Mouse (Mus musculus) MEL (cell line): Measurements from ENCODE around the gene Zfp108. TPM values are rescaled to one million over a fixed set of nuclear protein-coding genes. Genes with fewer than 3 reads are reported as not detected.

Experiments used
- DNase-seq: peaks from one replicate; pipeline ENCODE4 v3.0.0; 2011; ENCODE audit warnings: low read depth, low spot score
- H3K27ac ChIP-seq: 2 replicates; pipeline ENCODE4 v1.5.1; 2012; ENCODE audit warnings: low read depth, mild to moderate bottlenecking, control low read depth, low read length, moderate library complexity; ENCODE audit not compliant: control insufficient read depth
- H3K27me3 ChIP-seq, 2 experiments: fragments of 150-350 bp in 1 of 2; sonication (generic) in 1 of 2; 2 replicates each; pipeline ENCODE4 v1.6.1; 2012; ENCODE audit warnings: low read length in 2 of 2, mild to moderate bottlenecking in 2 of 2, improper control_type of control experiment in 1 of 2, moderate library complexity in 1 of 2; ENCODE audit not compliant: insufficient read depth in 2 of 2, control insufficient read depth in 1 of 2
- H3K36me3 ChIP-seq, 2 experiments: 2 replicates each; pipeline ENCODE4 v1.6.1; 2012 to 2014; ENCODE audit warnings: low read length in 2 of 2, improper control_type of control experiment in 1 of 2, inconsistent platforms in 1 of 2, mild to moderate bottlenecking in 1 of 2; ENCODE audit not compliant: insufficient read depth in 2 of 2, control insufficient read depth in 1 of 2
- H3K4me1 ChIP-seq, 2 experiments: fragments of 150-350 bp in 1 of 2; sonication (generic) in 1 of 2; 2 replicates each; pipeline ENCODE4 v1.6.1; 2012; ENCODE audit warnings: low read length in 2 of 2, improper control_type of control experiment in 1 of 2, mild to moderate bottlenecking in 1 of 2; ENCODE audit not compliant: insufficient read depth in 2 of 2, control insufficient read depth in 1 of 2
- H3K4me3 ChIP-seq, 2 experiments: fragments of 150-350 bp in 1 of 2; sonication (generic) in 1 of 2; 2 replicates each; pipeline ENCODE4 v1.5.1; 2012; ENCODE audit warnings: low read depth in 2 of 2, low read length in 2 of 2, mild to moderate bottlenecking in 2 of 2, moderate library complexity in 2 of 2, control low read depth in 1 of 2, improper control_type of control experiment in 1 of 2; ENCODE audit not compliant: control insufficient read depth in 1 of 2, insufficient read depth in 1 of 2
- H3K79me2 ChIP-seq: 2 replicates; pipeline ENCODE4 v1.6.1; 2012; ENCODE audit warnings: mild to moderate bottlenecking, low read length, moderate library complexity; ENCODE audit not compliant: control insufficient read depth, poor library complexity, insufficient read depth
- H3K9ac ChIP-seq: 2 replicates; pipeline ENCODE4 v1.6.1; 2012; ENCODE audit warnings: low read depth, mild to moderate bottlenecking, control low read depth, low read length, moderate library complexity; ENCODE audit not compliant: control insufficient read depth, poor library complexity, severe bottlenecking
- H3K9me3 ChIP-seq: fragments of 150-350 bp; sonication (generic); replicated peaks from 2 replicates; pipeline ENCODE4 v1.6.1; 2012; ENCODE audit warnings: mild to moderate bottlenecking, low read length, improper control_type of control experiment, moderate library complexity; ENCODE audit not compliant: insufficient read depth
- BHLHE40 ChIP-seq: IDR thresholded peaks from 2 replicates; pipeline ENCODE4 v1.6.1; 2012; ENCODE audit warnings: low read depth, mild to moderate bottlenecking, inconsistent platforms, low read length, improper control_type of control experiment, borderline replicate concordance
- CTCF ChIP-seq, 3 experiments: IDR thresholded peaks in 2 of 3; conservative IDR thresholded peaks in 1 of 3; 2 replicates each; pipeline ENCODE4 v1.5.1; 2011 to 2012; ENCODE audit warnings: low read length in 3 of 3, low read depth in 2 of 3, mild to moderate bottlenecking in 2 of 3, improper control_type of control experiment in 1 of 3, inconsistent platforms in 1 of 3, mixed read lengths in 1 of 3, moderate library complexity in 1 of 3; ENCODE audit not compliant: control insufficient read depth in 1 of 3, insufficient read depth in 1 of 3, poor library complexity in 1 of 3, severe bottlenecking in 1 of 3
- ELF1 ChIP-seq: IDR thresholded peaks from 2 replicates; pipeline ENCODE4 v1.6.1; 2014; ENCODE audit warnings: low read depth, mild to moderate bottlenecking, inconsistent platforms, low read length, improper control_type of control experiment, moderate library complexity
- ETS1 ChIP-seq: IDR thresholded peaks from 2 replicates; pipeline ENCODE4 v1.6.1; 2012; ENCODE audit warnings: low read depth, mild to moderate bottlenecking, inconsistent platforms, low read length, improper control_type of control experiment, moderate library complexity
- GATA1 ChIP-seq: IDR thresholded peaks from 2 replicates; pipeline ENCODE4 v1.6.1; 2011; ENCODE audit warnings: low read depth, low read length, improper control_type of control experiment
- HCFC1 ChIP-seq: IDR thresholded peaks from 2 replicates; pipeline ENCODE4 v1.6.1; 2012; ENCODE audit warnings: low read depth, mild to moderate bottlenecking, inconsistent platforms, low read length, improper control_type of control experiment, moderate library complexity
- MAFK ChIP-seq: IDR thresholded peaks from 2 replicates; pipeline ENCODE4 v1.6.1; 2011; ENCODE audit warnings: low read depth, mild to moderate bottlenecking, low read length, improper control_type of control experiment, borderline replicate concordance
- MAX ChIP-seq: IDR thresholded peaks from 2 replicates; pipeline ENCODE4 v1.6.1; 2011; ENCODE audit warnings: low read length, improper control_type of control experiment
- MAZ ChIP-seq: IDR thresholded peaks from 2 replicates; pipeline ENCODE4 v1.6.1; 2012; ENCODE audit warnings: low read depth, mild to moderate bottlenecking, inconsistent platforms, low read length, improper control_type of control experiment
- MYB ChIP-seq: IDR thresholded peaks from 2 replicates; pipeline ENCODE4 v1.6.1; 2011; ENCODE audit warnings: mild to moderate bottlenecking, low read depth, low read length, improper control_type of control experiment
- NELFE ChIP-seq: IDR thresholded peaks from 2 replicates; pipeline ENCODE4 v1.6.1; 2011; ENCODE audit warnings: low read depth, low read length, improper control_type of control experiment
- POLR2A ChIP-seq, 2 experiments: IDR thresholded peaks; 2 replicates each; pipeline ENCODE4 v1.6.1; 2011 to 2012; ENCODE audit warnings: low read length in 2 of 2, mild to moderate bottlenecking in 2 of 2, control low read depth in 1 of 2, improper control_type of control experiment in 1 of 2, low read depth in 1 of 2, moderate library complexity in 1 of 2; ENCODE audit not compliant: control insufficient read depth in 1 of 2, insufficient read depth in 1 of 2, poor library complexity in 1 of 2
- RAD21 ChIP-seq: IDR thresholded peaks from 2 replicates; pipeline ENCODE4 v1.6.1; 2011; ENCODE audit warnings: mild to moderate bottlenecking, low read depth, low read length, improper control_type of control experiment
- RCOR1 ChIP-seq: IDR thresholded peaks from 2 replicates; pipeline ENCODE4 v1.6.1; 2012; ENCODE audit warnings: low read depth, mild to moderate bottlenecking, inconsistent platforms, low read length, improper control_type of control experiment
- SIN3A ChIP-seq: IDR thresholded peaks from 2 replicates; pipeline ENCODE4 v1.6.1; 2012; ENCODE audit warnings: low read length, improper control_type of control experiment, inconsistent platforms
- SMC3 ChIP-seq: IDR thresholded peaks from 2 replicates; pipeline ENCODE4 v1.6.1; 2011; ENCODE audit warnings: low read depth, low read length, improper control_type of control experiment
- TAL1 ChIP-seq: IDR thresholded peaks from 2 replicates; pipeline ENCODE4 v1.6.1; 2012; ENCODE audit warnings: mild to moderate bottlenecking, inconsistent platforms, low read length, moderate library complexity, mixed read lengths
- TBP ChIP-seq: IDR thresholded peaks from 2 replicates; pipeline ENCODE4 v1.8.0; 2011; ENCODE audit warnings: low read depth, low read length, improper control_type of control experiment
- TCF12 ChIP-seq: IDR thresholded peaks from 2 replicates; pipeline ENCODE4 v1.6.1; 2014; ENCODE audit warnings: low read depth, mild to moderate bottlenecking, inconsistent platforms, low read length, improper control_type of control experiment, moderate library complexity
- USF2 ChIP-seq, 2 experiments: IDR thresholded peaks; 2 replicates each; pipeline ENCODE4 v1.6.1; 2011 to 2012; ENCODE audit warnings: improper control_type of control experiment in 2 of 2, low read length in 2 of 2, borderline replicate concordance in 1 of 2, inconsistent platforms in 1 of 2, low read depth in 1 of 2, mild to moderate bottlenecking in 1 of 2; ENCODE audit not compliant: insufficient read depth in 1 of 2
- polyA plus RNA-seq, 2 experiments: library from polyadenylated mRNA; stranded (reverse) in 1 of 2; unstranded in 1 of 2; fragments of >175 nt in 1 of 2; fragments of >200 nt in 1 of 2; gene quantifications; 2 replicates each; pipeline versions ENCODE4 v1.2.1 to v1.2.4; 2012; ENCODE audit warnings: low replicate concordance in 2 of 2, low read depth in 1 of 2; ENCODE audit not compliant: insufficient read length in 2 of 2, insufficient read depth in 1 of 2, missing spikeins in 1 of 2
- total RNA-seq: library from RNA; depleted of rRNA; stranded (reverse); fragments of 300-350 nt; gene quantifications from 2 replicates; pipeline ENCODE4 v1.2.3, GENCODE M21; 2012

Zfp108 gene
- total and polyA plus RNA-seq, 3 experiments = not detected

DNA sequence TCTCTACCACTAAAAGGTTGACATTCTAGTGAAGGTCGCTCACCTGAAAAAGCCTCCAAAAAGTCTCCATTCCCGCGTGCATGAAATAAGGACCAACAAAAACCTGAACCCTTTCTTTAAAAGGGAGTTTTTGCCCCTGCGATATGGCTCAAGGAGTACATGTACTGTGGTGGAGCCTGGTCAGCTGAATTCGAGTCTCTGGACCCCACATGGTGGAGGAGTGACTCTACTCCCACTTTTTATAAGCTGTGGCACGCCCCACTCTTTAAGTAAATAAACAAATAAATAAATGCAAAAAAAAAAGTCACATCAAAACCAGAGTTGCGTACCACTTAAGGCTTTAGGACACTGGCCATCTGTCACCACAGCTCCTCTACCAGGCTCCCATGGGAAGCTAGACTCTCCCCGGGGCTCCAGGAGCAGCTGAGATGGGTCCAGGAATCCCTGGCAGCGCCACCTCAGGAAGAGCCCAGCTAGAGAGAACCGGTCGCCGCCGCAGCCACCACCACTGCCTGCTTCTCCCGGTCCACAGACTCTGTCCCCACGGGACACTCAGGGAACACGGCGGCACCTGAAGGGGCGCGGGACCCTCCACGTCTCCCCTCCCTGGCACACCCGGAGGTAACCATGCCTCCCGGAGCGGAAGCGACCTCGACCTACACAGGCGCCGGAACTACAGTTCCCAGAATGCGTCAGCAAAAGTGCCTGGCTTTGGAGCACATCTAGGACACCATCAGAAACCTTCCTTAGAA, 17.4 kb upstream of the Zfp108 start, which contains the start of gene Zfp109:
Gene Zfp109 (minus strand): TSS at position 521 of the 752 bp plus-strand sequence.
- DNase-seq = no peak
- H3K36me3 ChIP-seq = no peaks in the 10 kb centered on the region
- no peaks in the 10 kb centered on the region for H3K4me1 ChIP-seq
- TF ChIP-seq RCOR1 (no peak), CTCF (IDR thresholded peaks at IDR 0.05 in 2 of 3, conservative IDR thresholded peaks at IDR 0.05 in 1 of 3; ENCODE audit: control insufficient read depth in 1 of 3, insufficient read depth in 1 of 3, low read depth in 2 of 3, low read length in 3 of 3, poor library complexity in 1 of 3, severe bottlenecking in 1 of 3) (no peak), SIN3A (no peak), POLR2A (IDR thresholded peaks at IDR 0.05; ENCODE audit: control insufficient read depth in 1 of 2, insufficient read depth in 1 of 2, low read depth in 1 of 2, low read length in 2 of 2, poor library complexity in 1 of 2) (no peak), MAZ (no peak), ETS1 (no peak), BHLHE40 (no peak), USF2 (IDR thresholded peaks at IDR 0.05; ENCODE audit: borderline replicate concordance in 1 of 2, insufficient read depth in 1 of 2, low read depth in 1 of 2, low read length in 2 of 2) (no peak), TCF12 (no peak), MYB (no peak), TBP (no peak), SMC3 (no peak), MAX (no peak), MAFK (no peak), HCFC1 (no peak)
- no peak within 1 kb of the TSS for H3K9ac ChIP-seq
- H3K27me3 ChIP-seq = no peaks in the 10 kb centered on the region; a peak in 1 of 4 replicates
- H3K27ac ChIP-seq = no peak within 1 kb of the TSS
- no peaks in the 10 kb centered on the region for H3K9me3 ChIP-seq
- no peaks in the 10 kb centered on the region for H3K79me2 ChIP-seq
- no peak within 1 kb of the TSS for H3K4me3 ChIP-seq

DNA sequence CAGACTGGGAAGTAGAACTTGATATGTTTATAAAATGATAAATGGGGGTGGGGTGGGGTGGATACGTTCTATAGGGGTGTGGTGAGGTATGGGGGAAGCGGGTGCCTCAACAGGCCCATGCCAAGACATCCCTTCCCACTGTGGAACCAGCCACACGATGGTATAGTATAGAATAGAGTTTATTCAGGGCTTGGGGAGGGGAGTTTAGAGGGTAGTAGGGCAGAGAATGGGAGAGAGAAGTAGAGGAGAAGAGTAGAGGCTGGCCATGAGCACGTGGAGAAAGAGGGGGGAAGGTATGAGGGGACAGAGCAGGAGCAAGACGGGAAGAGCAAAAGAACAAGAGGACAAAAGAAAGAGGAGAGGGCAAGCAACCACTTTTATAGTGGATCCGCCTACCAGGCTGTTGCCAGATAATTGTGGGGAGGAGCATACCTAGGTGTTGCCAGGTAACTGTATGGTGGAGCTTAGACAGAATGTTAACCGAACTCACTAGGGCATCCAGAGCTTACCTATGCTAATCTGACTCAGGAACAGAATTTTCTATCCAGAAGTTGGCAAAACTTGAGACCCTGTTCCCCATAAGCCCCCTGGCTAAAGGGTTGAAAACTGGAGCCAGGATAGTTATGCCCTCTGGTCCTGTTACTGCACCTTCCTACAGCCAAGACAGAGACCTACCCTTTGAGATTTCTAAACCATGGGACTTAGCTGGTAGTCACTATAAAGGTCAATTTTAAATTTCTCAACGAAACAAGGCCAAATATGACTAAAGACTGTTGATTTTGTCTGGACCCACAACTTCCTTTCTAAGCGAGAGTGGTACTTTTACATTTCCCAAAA, 597 bp upstream of the Zfp108 start:
- Histone ChIP-seq H3K9ac (no peak overlapping the region), H3K9me3 (no peaks in the 10 kb centered on the region), H3K27me3 (no peaks in the 10 kb centered on the region), H3K4me1 (no peaks in the 10 kb centered on the region), H3K36me3 (no peaks in the 10 kb centered on the region), H3K4me3 (no peak overlapping the region), H3K79me2 (no peaks in the 10 kb centered on the region), H3K27ac (no peak overlapping the region)
- TF ChIP-seq SMC3 (no peak), ELF1 (no peak), MYB (no peak), HCFC1 (no peak), USF2 (IDR thresholded peaks at IDR 0.05; ENCODE audit: borderline replicate concordance in 1 of 2, insufficient read depth in 1 of 2, low read depth in 1 of 2, low read length in 2 of 2) (no peak), TBP (no peak), RCOR1 (no peak), GATA1 (no peak), NELFE (no peak), TAL1 (no peak), RAD21 (no peak), BHLHE40 (no peak), POLR2A (IDR thresholded peaks at IDR 0.05; ENCODE audit: control insufficient read depth in 1 of 2, insufficient read depth in 1 of 2, low read depth in 1 of 2, low read length in 2 of 2, poor library complexity in 1 of 2) (no peak)
- DNase-seq = no peak
